Mouse (Mus musculus) myocyte (in vitro differentiated cells): ENCODE data around the gene Kcnmb1. TPM values are rescaled to one million over a fixed set of nuclear protein-coding genes. Genes with fewer than 3 reads are reported as not detected.

Source experiments
- H3K27me3 ChIP-seq: one replicate; pipeline ENCODE4 v1.6.1; 2011; ENCODE audit not compliant: control insufficient read depth, insufficient read depth, insufficient read length
- H3K36me3 ChIP-seq: one replicate; pipeline ENCODE4 v1.6.1; 2011; ENCODE audit not compliant: control insufficient read depth, insufficient read depth
- H3K4me2 ChIP-seq: one replicate; pipeline ENCODE4 v1.6.1; 2011; ENCODE audit warnings: low read depth, control low read depth
- H3K4me3 ChIP-seq: one replicate; pipeline ENCODE4 v1.5.1; 2011; ENCODE audit warnings: mild to moderate bottlenecking, control low read depth, moderate library complexity
- H3K79me2 ChIP-seq: one replicate; pipeline ENCODE4 v1.6.1; 2011; ENCODE audit not compliant: control insufficient read depth, insufficient read depth
- H3ac ChIP-seq: one replicate; pipeline ENCODE4 v1.6.1; 2011; ENCODE audit not compliant: control insufficient read depth, insufficient read length
- CEBPB ChIP-seq: IDR thresholded peaks from 2 replicates; pipeline ENCODE4 v1.6.1; 2011; ENCODE audit warnings: mild to moderate bottlenecking, moderate library complexity; ENCODE audit not compliant: poor library complexity, insufficient read depth, severe bottlenecking
- E2F4 ChIP-seq: IDR thresholded peaks from one replicate; pipeline ENCODE4 v1.6.1; 2011; ENCODE audit warnings: mild to moderate bottlenecking, control low read depth, moderate library complexity; ENCODE audit not compliant: insufficient read depth
- MAX ChIP-seq: IDR thresholded peaks from one replicate; pipeline ENCODE4 v1.6.1; 2011; ENCODE audit warnings: low read depth, mild to moderate bottlenecking, control low read depth
- MYOD1 ChIP-seq, 3 experiments: IDR thresholded peaks; one replicate each; pipeline ENCODE4 v1.6.1; 2011; ENCODE audit warnings: control low read depth in 2 of 3, low read depth in 2 of 3, mild to moderate bottlenecking in 2 of 3, moderate library complexity in 1 of 3; ENCODE audit not compliant: insufficient read length in 2 of 3, control insufficient read depth in 1 of 3
- MYOG ChIP-seq, 3 experiments: IDR thresholded peaks; one replicate each; pipeline ENCODE4 v1.6.1; 2011; ENCODE audit warnings: control low read depth in 2 of 3, low read depth in 2 of 3, mild to moderate bottlenecking in 2 of 3; ENCODE audit not compliant: insufficient read length in 2 of 3, control insufficient read depth in 1 of 3, insufficient read depth in 1 of 3
- POLR2A ChIP-seq: IDR thresholded peaks from one replicate; pipeline ENCODE4 v1.6.1; 2011; ENCODE audit warnings: low read depth, mild to moderate bottlenecking, control low read depth, moderate library complexity; ENCODE audit not compliant: insufficient read length
- POLR2AphosphoS2 ChIP-seq: IDR thresholded peaks from one replicate; pipeline ENCODE4 v1.6.1; 2011; ENCODE audit warnings: low read depth, control low read depth; ENCODE audit not compliant: insufficient read length
- REST ChIP-seq: IDR thresholded peaks from one replicate; pipeline ENCODE4 v1.6.1; 2011; ENCODE audit warnings: mild to moderate bottlenecking, control low read depth, moderate library complexity; ENCODE audit not compliant: insufficient read depth, insufficient read length
- SRF ChIP-seq: IDR thresholded peaks from one replicate; pipeline ENCODE4 v1.6.1; 2011; ENCODE audit warnings: low read depth; ENCODE audit not compliant: control insufficient read depth, insufficient read length
- TCF12 ChIP-seq: IDR thresholded peaks from one replicate; pipeline ENCODE4 v1.6.1; 2011; ENCODE audit warnings: mild to moderate bottlenecking, control low read depth; ENCODE audit not compliant: poor library complexity, insufficient read depth, severe bottlenecking
- TCF3 ChIP-seq: IDR thresholded peaks from one replicate; pipeline ENCODE4 v1.6.1; 2011; ENCODE audit warnings: low read depth, control low read depth; ENCODE audit not compliant: insufficient read length
- USF1 ChIP-seq: IDR thresholded peaks from one replicate; pipeline ENCODE4 v1.6.1; 2011; ENCODE audit warnings: low read depth, mild to moderate bottlenecking, control low read depth, moderate library complexity
- polyA plus RNA-seq: library from polyadenylated mRNA; unstranded; fragments of >200 nt; fragmentation: generic; extraction: Trizol; gene quantifications from one replicate; pipeline ENCODE4 v1.2.1, GENCODE M21; 2012; ENCODE audit warnings: missing spikeins

Gene Kcnmb1
- polyA plus RNA-seq, 1 experiment, result 0.07 TPM

GRCm38 (mm10) chr11:33962178-33962577, 635 bp upstream of the Kcnmb1 start:
- Histone ChIP-seq H3K27me3 (no peaks in the 10 kb centered on the region), H3K79me2 (no peaks in the 10 kb centered on the region), H3ac (no peak overlapping the region), H3K4me3 (no peak overlapping the region), H3K4me2 (no peak overlapping the region), H3K36me3 (no peaks in the 10 kb centered on the region)
- TF ChIP-seq TCF12 (no peak), MYOD1 (IDR thresholded peaks at IDR 0.05; ENCODE audit: control insufficient read depth in 1 of 3, insufficient read length in 2 of 3, low read depth in 2 of 3) (no peak), MYOG (IDR thresholded peaks at IDR 0.05; ENCODE audit: control insufficient read depth in 1 of 3, insufficient read depth in 1 of 3, insufficient read length in 2 of 3, low read depth in 2 of 3) (no peak), MAX (no peak), SRF (no peak), REST (no peak), POLR2AphosphoS2 (no peak), E2F4 (no peak), CEBPB (no peak), USF1 (no peak)

GRCm38 (mm10) chr11:33965380-33965779, 2.6 kb downstream of the Kcnmb1 start:
- Histone ChIP-seq H3K4me3 (no peak overlapping the region), H3K36me3 (no peaks in the 10 kb centered on the region), H3K79me2 (no peaks in the 10 kb centered on the region), H3ac (no peak overlapping the region), H3K27me3 (no peaks in the 10 kb centered on the region), H3K4me2 (no peak overlapping the region)
- TF ChIP-seq E2F4, result no peak
- no peak for TF ChIP-seq USF1
- no peak for TF ChIP-seq TCF3
- no peak for TF ChIP-seq POLR2AphosphoS2
- no peak for TF ChIP-seq MYOD1 (IDR thresholded peaks at IDR 0.05; ENCODE audit: control insufficient read depth in 1 of 3, insufficient read length in 2 of 3, low read depth in 2 of 3)
- no peak for TF ChIP-seq TCF12
- TF ChIP-seq REST, result no peak
- TF ChIP-seq CEBPB, result no peak
- TF ChIP-seq SRF, result no peak
- TF ChIP-seq MYOG (IDR thresholded peaks at IDR 0.05; ENCODE audit: control insufficient read depth in 1 of 3, insufficient read depth in 1 of 3, insufficient read length in 2 of 3, low read depth in 2 of 3), result no peak
- TF ChIP-seq POLR2A, result no peak
- TF ChIP-seq MAX, result no peak

GRCm38 (mm10) chr11:33967708-33968107, 4.9 kb downstream of the Kcnmb1 start:
- Histone ChIP-seq H3K4me2 (no peak overlapping the region), H3ac (no peak overlapping the region), H3K27me3 (no peaks in the 10 kb centered on the region), H3K36me3 (no peaks in the 10 kb centered on the region), H3K79me2 (no peaks in the 10 kb centered on the region), H3K4me3 (no peak overlapping the region)
- no peak for TF ChIP-seq POLR2A
- TF ChIP-seq POLR2AphosphoS2, result no peak
- TF ChIP-seq CEBPB, result no peak
- TF ChIP-seq REST, result no peak
- TF ChIP-seq TCF3, result no peak
- no peak for TF ChIP-seq E2F4
- TF ChIP-seq MYOD1 (IDR thresholded peaks at IDR 0.05; ENCODE audit: control insufficient read depth in 1 of 3, insufficient read length in 2 of 3, low read depth in 2 of 3), result no peak
- TF ChIP-seq USF1, result no peak
- no peak for TF ChIP-seq MYOG (IDR thresholded peaks at IDR 0.05; ENCODE audit: control insufficient read depth in 1 of 3, insufficient read depth in 1 of 3, insufficient read length in 2 of 3, low read depth in 2 of 3)
- no peak for TF ChIP-seq SRF
- TF ChIP-seq MAX, result no peak
- no peak for TF ChIP-seq TCF12

- Histone ChIP-seq H3K27me3 (no peaks in the 10 kb centered on the region), H3K4me3 (no peak overlapping the region)
Observed at GRCm38 (mm10) chr11:33969199-33969598, 6.4 kb downstream of the Kcnmb1 start.

More at GRCm38 (mm10) chr11:33969199-33969598, 6.4 kb downstream of the Kcnmb1 start:
- no peaks in the 10 kb centered on the region for H3K36me3 ChIP-seq
- TF ChIP-seq MYOD1 (IDR thresholded peaks at IDR 0.05; ENCODE audit: control insufficient read depth in 1 of 3, insufficient read length in 2 of 3, low read depth in 2 of 3) (no peak), MAX (no peak), MYOG (IDR thresholded peaks at IDR 0.05; ENCODE audit: control insufficient read depth in 1 of 3, insufficient read depth in 1 of 3, insufficient read length in 2 of 3, low read depth in 2 of 3) (no peak), REST (no peak), CEBPB (no peak), POLR2A (no peak), USF1 (no peak), TCF12 (no peak), POLR2AphosphoS2 (no peak), SRF (no peak), TCF3 (no peak), E2F4 (no peak)
- no peak overlapping the region for H3ac ChIP-seq
- H3K79me2 ChIP-seq, result no peaks in the 10 kb centered on the region
- H3K4me2 ChIP-seq, result no peak overlapping the region
